Mouse (Mus musculus) bone marrow macrophage, adult 2 months (primary cell): Measurements from ENCODE around the gene Fam166a.

Experiments
- CTCF ChIP-seq: IDR thresholded peaks from 2 replicates; pipeline ENCODE4 v1.5.1; 2012; ENCODE audit warnings: low read depth, mild to moderate bottlenecking, low read length, moderate library complexity
- POLR2A ChIP-seq: IDR thresholded peaks from 2 replicates; pipeline ENCODE4 v1.6.1; 2012; ENCODE audit warnings: mild to moderate bottlenecking, low read depth, low read length, borderline replicate concordance

DNA sequence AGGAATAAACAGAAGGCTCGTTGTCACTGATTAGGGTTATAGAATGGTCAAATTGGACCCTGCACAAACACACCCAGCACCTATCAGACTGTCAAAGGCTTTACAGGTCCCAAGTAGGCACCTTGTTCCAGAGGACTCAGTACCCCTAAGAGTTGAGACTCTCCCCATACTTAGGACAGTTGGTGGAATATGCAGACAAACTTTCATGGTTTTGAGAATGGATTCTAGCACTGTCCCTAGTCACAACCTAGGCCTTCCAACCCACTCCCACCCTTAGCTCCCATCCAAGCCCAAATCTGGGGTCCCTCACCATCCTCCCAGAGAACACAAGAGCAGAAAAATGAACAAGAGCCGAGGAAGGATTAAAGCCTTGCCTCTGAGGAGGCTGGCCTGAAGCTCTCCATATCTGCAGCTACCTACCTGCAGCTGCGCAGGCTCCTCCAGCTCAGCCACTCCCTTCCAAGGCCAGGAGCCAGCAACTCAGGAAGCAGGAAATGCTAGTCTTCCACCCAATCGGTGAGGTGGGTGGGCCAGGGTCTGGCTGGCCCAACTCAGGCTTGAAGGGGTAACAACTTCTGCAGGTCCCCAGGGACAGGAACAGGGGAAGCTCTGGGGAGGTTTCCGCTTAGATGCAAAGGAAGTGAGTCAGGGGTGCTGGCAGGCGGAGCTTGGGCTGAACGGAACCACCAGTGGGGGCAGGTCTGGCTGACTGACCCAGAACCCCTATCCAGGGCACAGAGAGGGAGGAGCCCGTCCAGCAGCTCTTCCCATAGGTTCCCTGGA lies 22.2 kb upstream of the Fam166a start, which contains the start of gene Tor4a:
- TF ChIP-seq CTCF (no peak), POLR2A (no peak)
